Mouse (Mus musculus): Measurements from ENCODE around the gene Exoc3l.

Gene Exoc3l

GRCm38 (mm10) chr8:105304325-105305210 lies 8.7 kb upstream of the Exoc3l start:
- POLR2A ChIA-PET = interaction anchor here (0.5 to 3.8 kb wide), 25 partner anchors 8 to 345 kb away, joined by 3 to 17 read pairs (median 4); partner anchors contain the start of genes 4931428F04Rik (in 2 of the 4), E2f4 (in 1 of the 4), Exoc3l (in 1 of the 4) and Hsd11b2 (in 1 of the 4)

GRCm38 (mm10) chr8:105303874-105304273 lies 8.0 kb upstream of the Exoc3l start:
- CTCF ChIA-PET = interaction anchor here in 2 of 4 experiments (0.6 to 1.0 kb wide), 2 partner anchors 50 to 70 kb away, joined by 3 read pairs; no protein-coding TSS in a partner anchor
- POLR2A ChIA-PET = interaction anchor here in 3 of 4 experiments (0.5 to 3.8 kb wide), 19 partner anchors 9 to 271 kb away, joined by 3 to 17 read pairs (median 4); partner anchors contain the start of gene 4931428F04Rik (in 2 of the 3)

More at GRCm38 (mm10) chr8:105304325-105305210, 8.7 kb upstream of the Exoc3l start:
- CTCF ChIA-PET = interaction anchor here in 2 of 4 experiments (0.6 to 1.5 kb wide), 5 partner anchors 14 to 1576 kb away, joined by 3 to 5 read pairs (median 3); no protein-coding TSS in a partner anchor

GRCm38 (mm10) chr8:105303396-105303795 lies 7.5 kb upstream of the Exoc3l start:
- ChIA-PET POLR2A (interaction anchor here in 2 of 4 experiments (0.7 to 3.8 kb wide), 11 partner anchors 10 to 177 kb away, joined by 3 to 17 read pairs (median 4); partner anchors contain the start of gene 4931428F04Rik (in 2 of the 2)), CTCF (interaction anchor here in 3 of 4 experiments (0.6 to 1.0 kb wide), 4 partner anchors 20 to 694 kb away, joined by 3 to 10 read pairs (median 4); no protein-coding TSS in a partner anchor)

GRCm38 (mm10) chr8:105299962-105300361 lies 4.1 kb upstream of the Exoc3l start:
- CTCF ChIA-PET = interaction anchor here in 2 of 4 experiments (0.7 to 6.3 kb wide), 2 partner anchors 9 to 10 kb away, joined by 4 to 32 read pairs; partner anchors contain the start of gene 4931428F04Rik (in 1 of the 2)
- POLR2A ChIA-PET = interaction anchor here in 1 of 4 experiments (2.5 kb wide), 1 partner anchor 11 kb away, joined by 5 read pairs; the partner anchor contains the start of gene 4931428F04Rik

GRCm38 (mm10) chr8:105298351-105299252 lies 2.7 kb upstream of the Exoc3l start:
- CTCF ChIA-PET = interaction anchor here in 3 of 4 experiments (0.6 to 6.3 kb wide), 10 partner anchors 8 to 721 kb away, joined by 3 to 32 read pairs (median 4); partner anchors contain the start of genes 4931428F04Rik (in 1 of the 3) and Tppp3 (in 1 of the 3)
- POLR2A ChIA-PET = interaction anchor here in 3 of 4 experiments (0.7 to 3.1 kb wide), 20 partner anchors 8 to 50 kb away, joined by 3 to 24 read pairs (median 6); partner anchors contain the start of genes 4931428F04Rik (in 3 of the 3), Lrrc29 (in 2 of the 3), Tmem208 (in 2 of the 3) and B3gnt9 (in 1 of the 3)

- ChIA-PET POLR2A (interaction anchor here (0.6 to 3.1 kb wide), 41 partner anchors 8 to 223 kb away, joined by 3 to 24 read pairs (median 4); partner anchors contain the start of genes 4931428F04Rik (in 3 of the 4), B3gnt9 (in 2 of the 4), D230025D16Rik (in 2 of the 4) and Lrrc29 (in 2 of the 4)), CTCF (interaction anchor here in 3 of 4 experiments (0.8 to 6.3 kb wide), 13 partner anchors 8 to 185 kb away, joined by 3 to 32 read pairs (median 4); partner anchors contain the start of genes 4931428F04Rik (in 2 of the 3) and Tppp3 (in 1 of the 3))
Measured at GRCm38 (mm10) chr8:105297511-105298192, 1.8 kb upstream of the Exoc3l start, which contains the start of gene E2f4. Gene E2f4, plus strand, starts transcription at chr8:105297663.

GRCm38 (mm10) chr8:105295256-105295655 lies 645 bp downstream of the Exoc3l start:
- POLR2A ChIA-PET = interaction anchor here in 2 of 4 experiments (0.7 to 3.1 kb wide), 16 partner anchors 9 to 61 kb away, joined by 3 to 15 read pairs (median 4); partner anchors contain the start of genes B3gnt9 (in 1 of the 2), Elmo3 (in 1 of the 2) and Slc9a5 (in 1 of the 2)
- CTCF ChIA-PET = interaction anchor here in 1 of 4 experiments (1.0 to 1.2 kb wide), 2 partner anchors 9 to 77 kb away, joined by 3 to 5 read pairs; no protein-coding TSS in a partner anchor

GRCm38 (mm10) chr8:105294776-105295175 lies 1.1 kb downstream of the Exoc3l start:
- CTCF ChIA-PET = interaction anchor here in 1 of 4 experiments (1.2 kb wide), 1 partner anchor 8 kb away, joined by 3 read pairs; no protein-coding TSS in a partner anchor
- POLR2A ChIA-PET = interaction anchor here in 2 of 4 experiments (0.7 to 1.6 kb wide), 6 partner anchors 9 to 54 kb away, joined by 3 to 5 read pairs (median 3); partner anchors contain the start of gene Slc9a5 (in 1 of the 2)

- POLR2A ChIA-PET = interaction anchor here in 3 of 4 experiments (0.5 to 1.8 kb wide), 12 partner anchors 8 to 691 kb away, joined by 3 to 8 read pairs (median 4); no protein-coding TSS in a partner anchor
Measured at GRCm38 (mm10) chr8:105293405-105293804, 2.5 kb downstream of the Exoc3l start.

GRCm38 (mm10) chr8:105292471-105292870 lies 3.4 kb downstream of the Exoc3l start:
- CTCF ChIA-PET = interaction anchor here in 2 of 4 experiments (0.8 to 2.2 kb wide), 15 partner anchors 8 to 224 kb away, joined by 3 to 10 read pairs (median 4); partner anchors contain the start of gene B3gnt9 (in 1 of the 2)
- POLR2A ChIA-PET = interaction anchor here in 2 of 4 experiments (0.7 to 1.8 kb wide), 7 partner anchors 9 to 24 kb away, joined by 3 to 8 read pairs (median 4); no protein-coding TSS in a partner anchor

More at GRCm38 (mm10) chr8:105293405-105293804, 2.5 kb downstream of the Exoc3l start:
- CTCF ChIA-PET = interaction anchor here in 2 of 4 experiments (0.8 to 2.2 kb wide), 15 partner anchors 9 to 223 kb away, joined by 3 to 10 read pairs (median 4); partner anchors contain the start of genes B3gnt9 (in 1 of the 2) and Tppp3 (in 1 of the 2)

- POLR2A ChIA-PET = interaction anchor here in 1 of 4 experiments (0.9 to 3.6 kb wide), 4 partner anchors 37 to 92 kb away, joined by 3 to 33 read pairs (median 4); partner anchors contain the start of genes B3gnt9 and D230025D16Rik
Measured at GRCm38 (mm10) chr8:105291802-105292201, 4.1 kb downstream of the Exoc3l start.

GRCm38 (mm10) chr8:105291364-105291763 lies 4.5 kb downstream of the Exoc3l start:
- ChIA-PET POLR2A (interaction anchor here in 3 of 4 experiments (0.6 to 3.6 kb wide), 16 partner anchors 7 to 1106 kb away, joined by 3 to 33 read pairs (median 3); partner anchors contain the start of genes B3gnt9 (in 1 of the 3), D230025D16Rik (in 1 of the 3) and Nol3 (in 1 of the 3)), CTCF (interaction anchor here (0.6 to 4.4 kb wide), 43 partner anchors 8 to 1528 kb away, joined by 3 to 40 read pairs (median 4); partner anchors contain the start of genes B3gnt9 (in 1 of the 4), E2f4 (in 1 of the 4), Elmo3 (in 1 of the 4) and Fbxl8 (in 1 of the 4))

More at GRCm38 (mm10) chr8:105291802-105292201, 4.1 kb downstream of the Exoc3l start:
- CTCF ChIA-PET = interaction anchor here in 3 of 4 experiments (0.9 to 4.4 kb wide), 17 partner anchors 8 to 225 kb away, joined by 3 to 37 read pairs (median 8); partner anchors contain the start of genes B3gnt9 (in 1 of the 3), E2f4 (in 1 of the 3), Fhod1 (in 1 of the 3) and Slc9a5 (in 1 of the 3)

GRCm38 (mm10) chr8:105290554-105291314 lies 5.2 kb downstream of the Exoc3l start:
- CTCF ChIA-PET = interaction anchor here (0.5 to 4.4 kb wide), 47 partner anchors 8 to 1528 kb away, joined by 3 to 40 read pairs (median 4); partner anchors contain the start of genes B3gnt9 (in 1 of the 4), E2f4 (in 1 of the 4), Elmo3 (in 1 of the 4) and Fbxl8 (in 1 of the 4)
- POLR2A ChIA-PET = interaction anchor here in 3 of 4 experiments (0.6 to 3.6 kb wide), 21 partner anchors 8 to 1106 kb away, joined by 3 to 33 read pairs (median 3); partner anchors contain the start of genes B3gnt9 (in 1 of the 3), D230025D16Rik (in 1 of the 3), Elmo3 (in 1 of the 3) and Fhod1 (in 1 of the 3)
